Mouse (Mus musculus): ENCODE results near the gene Klk1b27. TPM values are rescaled to one million over a fixed set of nuclear protein-coding genes. Genes with fewer than 3 reads are reported as not detected.
"Not testable (repeated sequence)": the region's sequence is repeated elsewhere in the genome, so short reads cannot be mapped to it uniquely, and the experiment has no call there.

Klk1b27 gene
- polyA plus RNA-seq (2014; fragmentation: Nextera tagmentation; extraction: Ambion mirVana), result not detected in 2 replicates

DNA sequence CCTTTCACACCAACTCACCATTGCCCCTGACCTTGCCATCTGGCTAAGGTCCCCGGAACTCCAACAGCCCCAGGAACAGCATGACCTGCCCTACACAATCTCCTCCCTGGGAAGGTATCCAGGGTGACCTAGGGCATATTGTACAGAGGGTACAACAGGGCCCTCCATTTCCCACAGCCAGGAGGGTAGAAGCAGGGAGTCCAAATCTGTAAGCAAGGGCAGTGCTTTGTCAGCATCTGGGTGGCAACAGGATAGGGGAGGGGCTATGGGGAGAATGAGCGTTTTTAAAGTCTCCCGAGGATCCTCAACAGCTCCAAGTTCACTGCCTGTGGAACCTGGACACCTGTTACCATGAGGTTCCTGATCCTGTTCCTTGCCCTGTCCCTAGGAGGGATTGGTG lies at the start of gene Klk1b27:
Klk1b27 (plus strand) TSS at position 301 of the 400 bp plus-strand sequence.
- not testable (repeated sequence) for H3K9ac ChIP-seq; H3K4me2 ChIP-seq (replicated peaks); DNase-seq (ENCODE audit: low spot score); H3K4me3 ChIP-seq (replicated peaks; ENCODE audit: low read length); H3K9me3 ChIP-seq (ENCODE audit: control insufficient read depth, low read length); H3K4me1 ChIP-seq (replicated peaks; ENCODE audit: control insufficient read depth, insufficient read depth, low read length); H3K27ac ChIP-seq; H3K36me3 ChIP-seq (replicated peaks; ENCODE audit: control insufficient read depth, insufficient read depth); ATAC-seq (ENCODE audit: low FRiP score); H3K27me3 ChIP-seq (ENCODE audit: control insufficient read depth, insufficient read depth, low read length)
- 74% methylated on average over 3 of the region's 3 CpGs for WGBS

DNA sequence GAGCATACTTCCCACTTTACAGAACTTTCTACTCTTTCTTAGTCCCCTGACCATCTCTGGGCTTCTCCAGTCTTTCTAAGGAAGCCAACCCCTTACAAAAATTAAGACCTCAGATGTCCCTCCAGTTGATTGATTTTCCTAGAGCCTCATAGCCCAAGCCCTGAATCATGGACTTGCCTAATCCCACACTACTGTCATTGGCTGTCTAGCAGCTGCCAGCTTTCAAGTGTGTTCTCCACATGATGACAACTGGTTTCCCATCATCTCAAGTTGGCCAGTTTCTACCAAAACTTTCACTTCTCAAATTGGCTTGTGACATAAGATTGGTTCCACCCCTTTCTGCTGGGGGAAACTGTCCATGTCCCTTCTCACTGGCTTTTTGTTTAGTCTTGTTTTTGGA lies 47.2 kb upstream of the Klk1b27 start:
- no peaks in the 10 kb centered on the region for H3K36me3 ChIP-seq (replicated peaks; ENCODE audit: control insufficient read depth, insufficient read depth)
- no peak for DNase-seq (ENCODE audit: low spot score)
- H3K9me3 ChIP-seq (ENCODE audit: control insufficient read depth, low read length), result no peaks in the 10 kb centered on the region
- H3K27ac ChIP-seq, result no peak overlapping the region
- no peak overlapping the region for H3K4me3 ChIP-seq (replicated peaks; ENCODE audit: low read length)
- no peaks in the 10 kb centered on the region for H3K4me1 ChIP-seq (replicated peaks; ENCODE audit: control insufficient read depth, insufficient read depth, low read length)
- H3K4me2 ChIP-seq (replicated peaks), result no peak overlapping the region
- no peak for ATAC-seq (ENCODE audit: low FRiP score)
- no peaks in the 10 kb centered on the region for H3K27me3 ChIP-seq (ENCODE audit: control insufficient read depth, insufficient read depth, low read length)
- H3K9ac ChIP-seq, result no peak overlapping the region

DNA sequence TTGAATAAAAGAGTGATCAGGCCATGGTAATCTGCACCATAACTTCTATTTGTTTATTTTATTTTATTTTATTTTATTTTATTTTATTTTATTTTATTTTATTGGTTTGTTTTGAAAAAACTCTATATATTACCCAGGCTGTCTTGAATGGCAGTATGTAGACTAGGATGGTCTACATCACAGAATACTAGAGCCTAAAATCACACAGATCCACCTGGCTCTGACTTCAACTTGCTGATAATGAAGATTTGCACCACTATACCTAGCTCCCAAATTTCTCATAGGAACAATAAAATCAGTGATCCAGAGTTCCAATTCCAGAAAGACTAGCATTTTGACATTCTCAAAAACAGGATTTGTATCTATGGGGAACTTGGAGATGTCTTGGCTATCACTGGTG lies 40.2 kb upstream of the Klk1b27 start, which contains the start of gene Klk1b26:
Klk1b26 (plus strand) TSS at position 301 of the 400 bp plus-strand sequence.
- H3K27ac ChIP-seq; H3K27me3 ChIP-seq (ENCODE audit: control insufficient read depth, insufficient read depth, low read length); H3K9me3 ChIP-seq (ENCODE audit: control insufficient read depth, low read length); H3K4me1 ChIP-seq (replicated peaks; ENCODE audit: control insufficient read depth, insufficient read depth, low read length); H3K9ac ChIP-seq; H3K4me2 ChIP-seq (replicated peaks); ATAC-seq (ENCODE audit: low FRiP score); H3K4me3 ChIP-seq (replicated peaks; ENCODE audit: low read length); H3K36me3 ChIP-seq (replicated peaks; ENCODE audit: control insufficient read depth, insufficient read depth); DNase-seq (ENCODE audit: low spot score): not testable (repeated sequence)

DNA sequence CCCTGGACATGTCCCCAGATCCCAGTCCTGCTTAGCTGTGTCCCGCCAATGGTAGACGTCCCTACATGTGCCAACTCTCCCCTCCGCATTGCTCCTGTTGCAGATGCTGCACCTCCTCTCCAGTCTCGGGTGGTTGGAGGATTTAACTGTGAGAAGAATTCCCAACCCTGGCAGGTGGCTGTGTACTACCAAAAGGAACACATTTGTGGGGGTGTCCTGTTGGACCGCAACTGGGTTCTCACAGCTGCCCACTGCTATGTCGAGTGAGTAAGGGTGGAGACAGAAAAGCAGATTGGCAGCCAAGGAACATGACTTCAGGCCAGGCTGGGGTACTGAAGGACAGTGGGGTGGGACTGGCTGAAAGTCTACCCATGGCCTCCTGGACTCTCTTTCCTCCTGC lies 37.4 kb upstream of the Klk1b27 start:
- H3K9ac ChIP-seq; H3K4me1 ChIP-seq (replicated peaks; ENCODE audit: control insufficient read depth, insufficient read depth, low read length); H3K27me3 ChIP-seq (ENCODE audit: control insufficient read depth, insufficient read depth, low read length); H3K4me3 ChIP-seq (replicated peaks; ENCODE audit: low read length); H3K9me3 ChIP-seq (ENCODE audit: control insufficient read depth, low read length); H3K36me3 ChIP-seq (replicated peaks; ENCODE audit: control insufficient read depth, insufficient read depth); H3K4me2 ChIP-seq (replicated peaks); ATAC-seq (ENCODE audit: low FRiP score); DNase-seq (ENCODE audit: low spot score); H3K27ac ChIP-seq: not testable (repeated sequence)
- 87% methylated on average over 6 of the region's 6 CpGs for WGBS

DNA sequence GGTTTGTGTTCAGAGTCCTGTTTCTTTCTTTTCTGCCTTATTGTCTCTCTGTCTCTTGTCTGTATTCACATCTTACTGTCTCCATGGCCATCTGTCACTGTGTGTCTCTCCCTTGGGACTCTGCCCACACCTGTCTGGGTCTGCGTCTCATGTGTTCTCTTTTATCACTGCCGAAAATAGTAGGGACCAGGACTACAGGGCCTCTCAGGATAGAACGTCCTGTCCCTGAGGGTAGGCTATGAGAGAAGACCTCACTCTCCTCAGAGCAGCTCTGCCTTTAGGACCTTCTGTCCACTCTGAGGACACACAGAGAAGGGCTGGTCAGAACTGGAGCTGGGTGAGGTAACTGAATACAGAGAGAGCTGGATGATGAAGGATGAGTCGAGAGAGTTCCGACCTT lies 37.0 kb upstream of the Klk1b27 start:
- H3K27ac ChIP-seq, result no peak overlapping the region
- H3K9me3 ChIP-seq (ENCODE audit: control insufficient read depth, low read length), result no peaks in the 10 kb centered on the region
- H3K9ac ChIP-seq, result no peak overlapping the region
- DNase-seq (ENCODE audit: low spot score), result no peak
- 85% methylated on average over 5 of the region's 5 CpGs for WGBS
- H3K27me3 ChIP-seq (ENCODE audit: control insufficient read depth, insufficient read depth, low read length), result no peaks in the 10 kb centered on the region
- no peak for ATAC-seq (ENCODE audit: low FRiP score)
- no peak overlapping the region for H3K4me3 ChIP-seq (replicated peaks; ENCODE audit: low read length)
- H3K36me3 ChIP-seq (replicated peaks; ENCODE audit: control insufficient read depth, insufficient read depth), result no peaks in the 10 kb centered on the region
- H3K4me2 ChIP-seq (replicated peaks), result no peak overlapping the region
- H3K4me1 ChIP-seq (replicated peaks; ENCODE audit: control insufficient read depth, insufficient read depth, low read length), result no peaks in the 10 kb centered on the region

DNA sequence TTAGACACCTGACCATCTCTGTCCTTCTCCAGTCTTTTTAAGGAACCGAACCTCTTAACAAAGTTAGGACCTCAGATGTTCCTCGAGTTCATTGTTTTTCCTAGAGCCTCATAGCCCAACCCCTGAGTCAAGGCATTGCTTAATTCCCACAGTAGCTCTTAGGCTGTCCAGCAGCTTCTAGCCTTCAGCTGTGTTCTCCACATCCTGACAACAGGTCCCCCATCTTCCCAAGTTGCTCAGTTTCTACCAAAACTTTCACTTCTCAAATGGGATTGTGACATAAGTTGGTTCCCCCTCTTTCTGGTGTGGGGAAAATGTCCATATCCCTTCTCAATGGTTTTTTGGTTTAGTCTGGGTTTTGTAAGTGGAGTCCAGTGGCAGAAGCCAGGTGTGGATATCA lies 20.0 kb downstream of the Klk1b27 start:
- H3K4me2 ChIP-seq (replicated peaks), result no peak overlapping the region

DNA sequence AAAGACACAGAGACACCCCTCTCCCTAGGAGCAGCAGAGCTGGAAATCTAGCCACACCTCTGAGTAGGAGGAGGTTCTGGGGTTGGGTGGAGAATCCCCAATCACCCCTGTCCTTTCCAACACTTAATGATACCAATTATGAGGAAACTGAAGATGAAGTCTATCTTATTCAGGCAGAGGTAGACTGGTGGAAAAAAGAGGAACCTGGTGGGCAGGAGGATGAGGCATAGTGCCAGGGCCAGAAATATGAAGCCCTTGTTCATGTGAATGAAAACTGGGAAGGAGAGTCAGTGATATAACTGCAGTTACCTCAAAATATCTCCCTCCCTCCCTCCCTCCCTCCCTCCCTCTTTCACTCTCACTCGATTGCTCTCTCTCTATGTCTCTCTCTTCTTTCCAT lies 25.6 kb downstream of the Klk1b27 start:
- Histone ChIP-seq H3K27ac (no peak overlapping the region), H3K4me1 (replicated peaks; ENCODE audit: control insufficient read depth, insufficient read depth, low read length) (no peaks in the 10 kb centered on the region), H3K36me3 (replicated peaks; ENCODE audit: control insufficient read depth, insufficient read depth) (no peaks in the 10 kb centered on the region), H3K4me2 (replicated peaks) (no peak overlapping the region), H3K9ac (no peak overlapping the region), H3K4me3 (replicated peaks; ENCODE audit: low read length) (no peak overlapping the region), H3K9me3 (ENCODE audit: control insufficient read depth, low read length) (0 out of 2 replicates have a peak, but pooled peaks cover 3% of the 10 kb centered on the region), H3K27me3 (ENCODE audit: control insufficient read depth, insufficient read depth, low read length) (no peaks in the 10 kb centered on the region)
- ATAC-seq (ENCODE audit: low FRiP score), result no peak
- 90% methylated on average over 1 of the region's 1 CpGs for WGBS
- DNase-seq (ENCODE audit: low spot score), result no peak

More for the DNA sequence above, 20.0 kb downstream of the Klk1b27 start:
- no peak for ATAC-seq (ENCODE audit: low FRiP score)
- Histone ChIP-seq H3K9ac (no peak overlapping the region), H3K9me3 (ENCODE audit: control insufficient read depth, low read length) (no peaks in the 10 kb centered on the region), H3K36me3 (replicated peaks; ENCODE audit: control insufficient read depth, insufficient read depth) (no peaks in the 10 kb centered on the region), H3K4me3 (replicated peaks; ENCODE audit: low read length) (no peak overlapping the region), H3K4me1 (replicated peaks; ENCODE audit: control insufficient read depth, insufficient read depth, low read length) (no peaks in the 10 kb centered on the region), H3K27ac (no peak overlapping the region), H3K27me3 (ENCODE audit: control insufficient read depth, insufficient read depth, low read length) (no peaks in the 10 kb centered on the region)
- 82% methylated on average over 2 of the region's 2 CpGs for WGBS
- DNase-seq (ENCODE audit: low spot score), result no peak

DNA sequence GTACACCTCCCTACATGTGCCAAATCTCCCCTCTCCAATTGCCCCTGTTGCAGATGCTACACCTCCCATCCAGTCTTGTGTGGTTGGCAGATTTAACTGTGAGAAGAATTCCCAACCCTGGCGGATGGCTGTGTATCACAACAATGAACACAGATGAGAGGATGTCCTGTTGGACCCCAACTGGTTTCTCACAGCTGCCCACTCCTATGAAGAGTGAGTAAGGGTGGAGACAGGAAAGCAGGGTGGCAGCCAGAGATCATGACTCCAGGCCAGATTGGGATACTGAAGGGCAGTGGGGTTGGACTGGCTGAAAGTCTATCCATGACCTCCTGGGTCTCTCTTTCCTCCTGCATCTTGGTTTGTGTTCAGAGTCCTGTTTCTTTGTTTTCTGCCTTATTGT lies 44.0 kb downstream of the Klk1b27 start:
- Histone ChIP-seq H3K4me2 (replicated peaks) (no peak overlapping the region), H3K36me3 (replicated peaks; ENCODE audit: control insufficient read depth, insufficient read depth) (no peaks in the 10 kb centered on the region), H3K27ac (no peak overlapping the region), H3K9me3 (ENCODE audit: control insufficient read depth, low read length) (no peaks in the 10 kb centered on the region), H3K4me1 (replicated peaks; ENCODE audit: control insufficient read depth, insufficient read depth, low read length) (no peaks in the 10 kb centered on the region), H3K4me3 (replicated peaks; ENCODE audit: low read length) (no peak overlapping the region), H3K27me3 (ENCODE audit: control insufficient read depth, insufficient read depth, low read length) (no peaks in the 10 kb centered on the region), H3K9ac (no peak overlapping the region)
- WGBS, result 91% methylated on average over 1 of the region's 1 CpGs
- DNase-seq (ENCODE audit: low spot score), result no peak
- ATAC-seq (ENCODE audit: low FRiP score), result no peak

DNA sequence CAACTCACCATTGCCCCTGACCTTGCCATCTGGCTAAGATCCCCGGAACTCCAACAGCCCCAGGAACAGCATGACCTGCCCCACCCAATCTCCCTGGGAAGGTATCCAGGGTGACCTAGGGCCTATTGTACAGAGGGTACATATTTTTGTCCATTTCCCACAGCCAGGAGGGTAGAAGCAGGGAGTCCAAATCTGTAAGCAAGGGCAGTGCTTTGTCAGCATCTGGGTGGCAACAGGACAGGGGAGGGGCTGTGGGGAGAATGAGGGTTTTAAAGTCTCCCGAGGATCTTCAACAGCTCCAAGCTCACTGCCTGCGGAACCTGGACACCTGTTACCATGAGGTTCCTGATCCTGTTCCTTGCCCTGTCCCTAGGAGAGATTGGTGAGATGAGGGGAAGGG lies 49.9 kb downstream of the Klk1b27 start, which contains the start of gene Klk1b21:
Klk1b21 (plus strand) TSS at position 301 of the 400 bp plus-strand sequence.
- WGBS, result 96% methylated on average over 3 of the region's 3 CpGs
- not testable (repeated sequence) for H3K9me3 ChIP-seq (ENCODE audit: control insufficient read depth, low read length); H3K4me3 ChIP-seq (replicated peaks; ENCODE audit: low read length); H3K27ac ChIP-seq; H3K36me3 ChIP-seq (replicated peaks; ENCODE audit: control insufficient read depth, insufficient read depth); H3K9ac ChIP-seq; DNase-seq (ENCODE audit: low spot score); H3K27me3 ChIP-seq (ENCODE audit: control insufficient read depth, insufficient read depth, low read length); H3K4me2 ChIP-seq (replicated peaks); ATAC-seq (ENCODE audit: low FRiP score); H3K4me1 ChIP-seq (replicated peaks; ENCODE audit: control insufficient read depth, insufficient read depth, low read length)
